Mouse (Mus musculus) skeletal muscle tissue, adult 2 months (tissue): ENCODE results near the gene Rbm46.
A peak's percentile ranks its signal among the peaks of the same experiment; 100 is the strongest.

Experiments used
- DNase-seq: peaks from one replicate; pipeline ENCODE4 v3.0.0-alpha.2; 2012; ENCODE audit warnings: low read depth, low spot score

Rbm46 gene

GRCm38 (mm10) chr3:82876372-82876739 lies at the start of gene Rbm46:
Gene Rbm46, minus strand, starts transcription at chr3:82876483.
- peak; percentile 65 for DNase-seq

DNA sequence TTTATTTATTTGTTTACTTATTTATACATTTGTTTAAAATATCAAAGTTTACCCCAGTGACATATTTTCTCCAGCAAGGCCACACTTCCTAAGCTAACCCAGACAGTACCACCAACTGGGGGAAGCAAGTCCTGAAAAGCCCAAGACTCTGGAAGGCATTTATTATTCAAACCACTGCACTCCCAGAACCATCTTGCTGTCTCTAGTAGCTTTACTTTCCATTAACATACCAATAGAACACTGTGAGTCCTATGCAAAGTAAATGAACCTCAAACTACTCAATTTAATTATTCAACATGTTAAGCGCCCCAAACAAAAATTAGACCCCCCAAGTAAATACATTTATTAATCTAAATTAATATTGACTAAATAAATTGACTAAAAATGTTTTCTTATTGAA lies 39.3 kb upstream of the Rbm46 start:
- DNase-seq, result no peak

GRCm38 (mm10) chr3:82908671-82909070 lies 32.4 kb upstream of the Rbm46 start:
- DNase-seq, result no peak

GRCm38 (mm10) chr3:82904211-82904908 lies 28.1 kb upstream of the Rbm46 start:
- no peak for DNase-seq

GRCm38 (mm10) chr3:82903613-82904205 lies 27.4 kb upstream of the Rbm46 start, which contains the start of gene Lrat:
Gene Lrat, minus strand, starts transcription at chr3:82903973.
- no peak for DNase-seq

- no peak for DNase-seq
Observed at GRCm38 (mm10) chr3:82902757-82903612, 26.7 kb upstream of the Rbm46 start.

DNA sequence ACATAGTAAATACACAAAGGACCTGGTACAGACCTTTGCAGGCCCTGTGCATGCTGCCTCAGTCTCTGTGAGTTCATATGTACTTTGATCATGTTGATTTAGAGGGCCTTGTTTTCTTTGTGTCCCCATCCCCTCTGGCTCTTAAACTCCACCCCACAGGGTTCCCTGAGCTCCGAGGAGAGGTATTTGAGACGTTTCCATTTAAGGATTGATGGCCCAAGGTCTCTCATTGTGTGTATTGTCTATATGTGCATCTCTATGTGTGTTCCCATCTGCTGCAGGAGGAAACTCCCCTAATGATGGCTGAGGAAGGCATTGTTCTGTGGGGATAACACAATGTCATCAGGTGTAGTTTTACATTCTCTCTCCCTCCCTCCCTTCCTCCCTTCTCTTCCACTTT lies 12.6 kb upstream of the Rbm46 start:
- no peak for DNase-seq

DNA sequence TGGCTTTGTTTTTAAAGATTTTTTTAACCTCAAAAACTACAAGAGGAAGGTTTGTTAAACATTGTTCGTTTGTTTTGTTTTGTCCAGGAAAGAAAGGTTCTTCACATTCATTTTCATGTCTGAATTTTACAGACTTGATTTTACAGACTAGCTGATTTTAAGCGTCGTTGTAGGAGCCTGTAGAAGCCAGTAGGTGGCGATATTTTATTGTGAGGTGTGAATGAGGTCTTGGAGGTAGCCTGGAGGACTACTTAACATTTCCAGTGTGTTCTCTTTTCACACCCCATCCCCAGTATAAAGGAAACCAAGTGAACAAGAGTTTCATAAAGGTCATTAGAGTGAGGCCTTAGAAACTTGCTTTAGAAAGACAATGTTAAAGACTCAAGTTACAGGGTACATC lies 975 bp upstream of the Rbm46 start:
- DNase-seq, result no peak

DNA sequence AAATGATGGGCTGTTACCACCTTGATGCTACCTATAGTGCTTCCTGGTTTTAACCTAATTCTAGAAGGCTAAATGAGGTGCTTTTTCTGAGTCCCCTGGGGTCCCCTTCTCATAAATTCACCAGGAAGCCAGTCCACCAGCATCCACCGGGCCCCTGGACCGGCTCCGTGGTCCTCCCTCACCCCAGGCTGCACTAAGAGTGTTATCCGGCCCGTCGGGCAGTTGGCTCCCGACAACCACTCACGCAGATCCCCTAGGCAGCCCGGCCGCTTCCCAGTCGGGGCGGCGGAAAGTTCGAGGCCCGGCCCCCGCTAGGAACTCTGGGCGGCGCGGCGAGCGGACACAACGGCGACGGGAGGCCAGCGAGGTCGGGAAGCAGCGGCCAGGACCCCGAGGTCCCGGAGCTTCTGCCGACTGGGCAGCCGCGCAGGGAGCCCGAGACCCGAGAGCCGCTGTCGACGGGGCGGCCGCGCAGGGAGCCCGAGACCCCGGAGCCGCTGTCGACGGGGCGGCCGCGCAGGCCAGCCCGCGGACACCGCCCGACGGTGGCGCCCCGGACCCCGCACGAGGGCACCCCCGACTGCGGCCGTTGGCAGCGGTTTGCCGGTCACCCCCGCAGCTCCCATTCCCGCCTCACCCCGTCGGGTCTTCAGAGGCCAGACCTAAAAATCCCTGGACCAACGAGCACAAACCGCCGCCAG lies 462 bp downstream of the Rbm46 start:
- DNase-seq, result no peak

DNA sequence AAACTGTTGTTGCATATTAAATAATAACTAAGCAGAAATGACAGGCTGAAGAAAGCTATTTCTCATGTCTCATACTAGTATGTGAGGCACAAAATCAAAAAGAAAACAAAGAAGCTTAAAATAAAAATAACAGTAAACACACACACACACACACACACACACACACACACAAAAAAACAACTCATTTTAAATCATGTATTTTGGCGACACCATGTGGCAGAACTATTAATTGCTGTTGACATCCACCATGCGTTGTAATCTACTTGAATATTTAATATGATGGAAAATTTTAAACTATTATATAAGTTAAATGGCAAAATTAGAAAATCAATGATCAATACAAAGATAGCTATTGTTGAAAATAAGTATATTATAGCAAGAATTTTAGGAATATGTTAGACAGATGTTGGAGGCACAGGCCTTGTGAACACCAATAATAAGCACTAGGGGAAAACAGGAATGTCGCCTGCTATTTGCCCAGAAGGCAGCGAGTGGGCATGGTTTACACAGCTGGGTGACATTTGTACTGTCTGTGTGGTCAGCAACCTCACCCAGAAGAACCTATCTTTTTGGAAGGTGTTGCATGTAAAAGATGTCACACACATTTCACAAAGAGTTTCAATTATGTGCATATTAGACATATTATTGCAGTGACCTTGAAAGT lies 18.7 kb downstream of the Rbm46 start:
- DNase-seq, result no peak

DNA sequence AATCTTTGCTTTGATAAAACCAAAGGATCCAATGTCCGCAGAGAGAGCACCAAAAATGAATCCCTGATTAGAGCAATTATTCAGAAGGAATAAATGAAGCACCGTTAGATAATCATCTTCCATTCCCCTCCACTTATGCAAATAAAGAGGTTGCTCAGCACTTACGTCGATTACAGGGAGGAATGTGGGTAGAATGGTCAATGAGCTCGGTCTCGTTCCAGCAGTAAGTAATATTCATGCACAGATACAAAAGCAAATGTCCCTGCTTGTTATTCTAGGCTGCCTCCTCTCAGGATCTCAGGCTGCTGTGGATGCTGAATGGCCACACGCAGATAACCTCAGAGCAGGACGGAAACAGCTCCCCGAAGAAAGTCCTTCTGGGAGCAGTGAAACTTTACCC lies 51.1 kb downstream of the Rbm46 start:
- no peak for DNase-seq

GRCm38 (mm10) chr3:82811851-82812250 lies 64.4 kb downstream of the Rbm46 start:
- no peak for DNase-seq

GRCm38 (mm10) chr3:82810334-82811120 lies 65.8 kb downstream of the Rbm46 start:
- no peak for DNase-seq

GRCm38 (mm10) chr3:82809769-82810168 lies 66.5 kb downstream of the Rbm46 start:
- DNase-seq, result no peak

DNA sequence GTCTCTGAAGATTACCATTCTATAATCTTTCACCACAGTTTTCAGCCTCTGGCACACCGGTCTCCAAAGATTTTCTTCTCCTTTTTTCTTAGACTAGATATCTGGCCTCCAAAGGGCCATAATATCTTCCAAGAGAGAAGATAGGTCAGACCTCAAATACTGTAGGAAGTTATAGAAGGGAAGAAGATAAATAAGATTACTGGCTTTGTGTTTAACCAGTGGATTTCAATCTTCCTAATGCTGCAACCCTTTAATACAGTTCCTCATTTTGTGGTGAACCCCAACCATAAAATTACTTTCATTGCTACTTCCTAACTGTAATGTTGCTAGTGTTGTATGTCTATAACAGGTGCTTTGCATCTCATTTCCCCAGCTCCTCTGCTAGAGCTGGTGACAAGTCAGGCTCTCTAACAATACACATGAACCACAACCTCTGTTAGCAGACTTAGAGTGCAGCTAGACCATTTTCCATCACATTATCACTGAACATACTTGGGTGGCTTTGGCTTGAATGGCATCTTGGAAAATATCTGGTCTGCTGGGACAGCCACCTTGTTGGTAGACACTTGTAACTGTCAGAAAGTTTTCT lies 67.9 kb downstream of the Rbm46 start:
- no peak for DNase-seq

DNA sequence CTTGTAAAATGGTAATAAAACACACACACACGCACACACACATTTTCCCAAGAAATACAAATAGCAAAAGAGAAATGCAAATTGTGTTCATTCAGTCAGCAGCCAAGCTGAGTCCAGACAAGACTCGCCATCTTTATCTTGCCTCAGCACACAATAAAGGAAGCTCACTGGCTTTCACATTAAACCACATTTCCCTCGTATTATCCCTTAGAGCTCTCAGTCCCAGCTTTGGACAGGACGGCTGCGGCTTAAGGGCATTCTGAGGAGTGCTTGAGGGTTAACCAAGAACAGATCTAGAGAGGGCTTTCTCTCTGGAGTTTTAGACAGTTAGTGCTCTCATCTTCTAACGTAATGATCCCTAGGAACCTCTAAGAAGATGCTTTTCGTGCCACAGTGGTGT lies 71.0 kb downstream of the Rbm46 start:
- no peak for DNase-seq

DNA sequence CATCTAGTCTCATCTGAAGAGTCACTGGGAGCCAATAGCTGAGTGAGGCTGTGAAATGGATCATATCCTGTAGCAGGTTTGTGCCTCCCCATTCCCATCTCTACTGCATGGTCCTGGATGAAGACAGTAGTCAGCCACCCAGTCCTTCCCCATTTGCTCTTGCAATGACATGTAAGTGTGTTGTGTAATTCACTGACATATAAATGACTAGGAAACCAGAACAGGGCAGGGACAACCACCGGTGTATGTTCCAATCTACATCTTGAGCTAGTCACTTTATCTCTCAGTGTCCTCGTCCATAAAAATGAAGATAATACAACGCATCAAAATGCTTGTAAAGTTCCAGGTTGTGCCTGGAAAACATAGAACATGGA lies 75.8 kb downstream of the Rbm46 start:
- no peak for DNase-seq

DNA sequence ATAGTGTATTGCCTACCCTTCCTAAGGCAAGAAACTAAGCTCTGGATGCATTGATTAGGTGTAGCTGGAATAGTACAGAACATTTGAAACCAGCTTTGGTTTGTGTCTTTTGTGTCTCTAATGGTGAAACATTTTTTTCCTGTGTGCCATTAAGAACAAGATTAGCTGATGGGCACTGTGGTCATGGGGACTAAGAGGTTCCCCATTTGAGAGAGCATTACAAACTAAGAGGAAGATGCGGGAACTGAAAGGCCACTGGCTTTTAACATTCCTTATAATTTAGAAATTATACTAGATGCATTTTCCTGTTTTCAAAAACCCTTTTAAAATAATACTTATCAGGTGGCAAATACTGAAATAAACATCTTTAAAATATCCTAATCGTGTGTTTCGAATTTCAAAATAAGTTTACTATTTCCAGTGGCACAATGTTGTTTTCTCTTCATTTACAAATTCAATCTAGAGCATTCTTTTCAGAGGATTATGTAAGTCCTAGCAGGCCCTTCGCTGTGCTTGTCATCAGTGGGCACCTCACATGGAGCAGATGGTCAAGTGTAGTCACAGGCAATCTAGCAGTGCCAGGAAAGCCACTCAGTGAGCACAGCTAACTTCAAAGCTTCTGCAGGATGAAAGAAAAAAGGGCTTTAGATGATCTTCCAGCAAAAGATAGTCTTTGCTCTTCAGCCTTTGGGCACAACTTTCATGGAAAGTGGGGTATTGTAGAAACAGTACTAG lies 76.4 kb downstream of the Rbm46 start:
- DNase-seq, result no peak

DNA sequence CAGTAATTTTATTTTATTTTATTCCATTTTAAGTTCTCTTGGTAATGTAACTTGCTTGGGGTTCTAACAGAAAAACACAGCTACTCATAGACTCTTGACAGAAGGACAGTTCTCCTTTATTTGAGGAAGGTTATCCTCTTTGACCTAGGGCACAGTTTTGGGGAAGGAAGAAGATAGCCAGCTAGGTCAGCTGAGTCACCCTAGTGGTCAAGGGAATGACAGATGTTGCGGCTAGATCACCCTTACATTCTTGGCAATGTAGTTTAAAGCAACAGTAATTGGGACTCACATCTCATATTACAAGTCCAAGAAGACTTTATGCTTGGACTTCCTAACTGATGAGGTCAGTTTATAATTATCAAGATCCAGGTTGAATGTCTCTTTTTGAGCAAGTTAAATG lies 82.6 kb downstream of the Rbm46 start:
- peak; percentile 38 for DNase-seq

DNA sequence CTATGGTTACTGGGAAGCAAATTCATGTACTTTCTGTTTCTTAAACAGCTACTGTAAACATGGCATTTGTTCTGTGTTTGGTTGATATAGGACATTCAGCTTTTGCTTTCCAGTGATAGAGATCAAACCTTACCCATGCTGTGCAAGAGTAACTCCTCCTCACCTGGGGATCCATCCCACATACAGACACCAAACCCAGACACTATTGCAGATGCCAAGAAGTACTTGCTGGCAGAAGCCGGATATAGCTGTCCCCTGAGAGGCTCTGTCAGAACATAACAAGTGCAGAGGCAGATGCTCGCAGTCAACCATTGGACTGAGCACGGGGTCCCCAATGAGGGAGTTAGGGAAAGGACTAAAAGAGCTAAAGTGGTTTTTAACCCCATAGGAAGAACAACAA lies 84.6 kb downstream of the Rbm46 start:
- no peak for DNase-seq
